Mouse (Mus musculus): ENCODE results near the gene Dlx2. TPM values are rescaled to one million over a fixed set of nuclear protein-coding genes. Genes with fewer than 3 reads are reported as not detected.

Gene Dlx2
- polyA plus RNA-seq, 1 experiment: not detected

DNA sequence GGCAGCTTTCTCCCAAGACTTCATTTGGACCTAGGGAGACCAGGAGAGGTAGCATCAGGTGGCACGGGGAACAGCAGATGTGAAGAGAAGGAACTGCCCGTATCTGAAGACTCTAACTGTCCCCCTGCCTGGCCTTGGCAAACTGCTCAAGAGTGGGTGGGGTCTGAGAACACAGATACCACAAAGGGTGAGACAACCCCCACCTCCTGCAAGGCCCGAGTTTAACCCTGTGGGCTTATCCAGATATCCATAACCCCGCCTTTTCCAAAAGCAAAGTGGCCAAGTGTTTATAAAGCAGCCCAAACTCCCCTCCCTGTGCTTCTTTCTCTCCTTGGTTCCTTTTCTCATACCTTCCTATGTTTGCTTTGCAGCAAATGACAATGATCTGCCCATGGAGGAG, 23.1 kb downstream of the Dlx2 start:
- Histone ChIP-seq H3K36me3 (ENCODE audit: control insufficient read depth, insufficient read depth, low read length, poor library complexity, severe bottlenecking) (no peaks in the 10 kb centered on the region), H3K9me3 (replicated peaks; ENCODE audit: control insufficient read depth, insufficient read depth, low read length, poor library complexity, severe bottlenecking) (no peaks in the 10 kb centered on the region), H3K27me3 (ENCODE audit: control insufficient read depth, insufficient read depth, low read length, poor library complexity, severe bottlenecking) (peaks cover 7% of the 10 kb centered on the region), H3K9ac (ENCODE audit: low read depth, poor library complexity, severe bottlenecking) (no peak overlapping the region), H3K4me1 (ENCODE audit: control insufficient read depth, insufficient read depth, low read length) (no peaks in the 10 kb centered on the region), H3K4me3 (ENCODE audit: low read depth, low read length) (no peak overlapping the region), H3K27ac (ENCODE audit: insufficient read depth, low read length) (no peak overlapping the region)
- TF ChIP-seq CTCF (IDR thresholded peaks at IDR 0.05; ENCODE audit: low read depth, low read length) (no peak), EP300 (IDR thresholded peaks at IDR 0.05; ENCODE audit: insufficient read depth, low read depth, low read length) (no peak), POLR2A (IDR thresholded peaks at IDR 0.05; ENCODE audit: insufficient read depth, low read length) (no peak)

DNA sequence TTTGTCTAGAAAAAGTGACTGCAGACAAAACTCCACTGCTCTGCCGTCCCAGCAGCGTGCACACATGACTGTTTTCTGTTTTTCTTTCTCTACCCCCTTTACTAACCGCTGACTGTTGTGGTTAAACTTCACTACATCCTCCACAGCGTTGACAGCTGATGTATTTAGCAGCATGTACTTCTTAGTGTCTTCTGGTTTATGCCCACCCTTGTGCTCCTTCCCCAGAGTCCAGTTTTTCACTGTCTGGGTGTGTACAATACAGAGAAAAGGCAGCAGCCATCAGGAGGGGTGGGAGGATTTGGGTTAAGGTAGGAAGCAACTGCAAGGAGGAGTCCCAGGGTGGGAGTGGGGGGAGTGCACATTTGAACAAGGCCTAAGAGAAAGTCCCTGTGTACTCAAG, 23.7 kb downstream of the Dlx2 start:
- TF ChIP-seq POLR2A (IDR thresholded peaks at IDR 0.05; ENCODE audit: insufficient read depth, low read length) (no peak), CTCF (IDR thresholded peaks at IDR 0.05; ENCODE audit: low read depth, low read length) (no peak), EP300 (IDR thresholded peaks at IDR 0.05; ENCODE audit: insufficient read depth, low read depth, low read length) (no peak)
- no peak overlapping the region for H3K4me3 ChIP-seq (ENCODE audit: low read depth, low read length)
- no peak overlapping the region for H3K27ac ChIP-seq (ENCODE audit: insufficient read depth, low read length)
- peaks cover 2% of the 10 kb centered on the region for H3K27me3 ChIP-seq (ENCODE audit: control insufficient read depth, insufficient read depth, low read length, poor library complexity, severe bottlenecking)
- H3K9ac ChIP-seq (ENCODE audit: low read depth, poor library complexity, severe bottlenecking): no peak overlapping the region
- H3K36me3 ChIP-seq (ENCODE audit: control insufficient read depth, insufficient read depth, low read length, poor library complexity, severe bottlenecking): no peaks in the 10 kb centered on the region
- H3K4me1 ChIP-seq (ENCODE audit: control insufficient read depth, insufficient read depth, low read length): no peaks in the 10 kb centered on the region
- no peaks in the 10 kb centered on the region for H3K9me3 ChIP-seq (replicated peaks; ENCODE audit: control insufficient read depth, insufficient read depth, low read length, poor library complexity, severe bottlenecking)

DNA sequence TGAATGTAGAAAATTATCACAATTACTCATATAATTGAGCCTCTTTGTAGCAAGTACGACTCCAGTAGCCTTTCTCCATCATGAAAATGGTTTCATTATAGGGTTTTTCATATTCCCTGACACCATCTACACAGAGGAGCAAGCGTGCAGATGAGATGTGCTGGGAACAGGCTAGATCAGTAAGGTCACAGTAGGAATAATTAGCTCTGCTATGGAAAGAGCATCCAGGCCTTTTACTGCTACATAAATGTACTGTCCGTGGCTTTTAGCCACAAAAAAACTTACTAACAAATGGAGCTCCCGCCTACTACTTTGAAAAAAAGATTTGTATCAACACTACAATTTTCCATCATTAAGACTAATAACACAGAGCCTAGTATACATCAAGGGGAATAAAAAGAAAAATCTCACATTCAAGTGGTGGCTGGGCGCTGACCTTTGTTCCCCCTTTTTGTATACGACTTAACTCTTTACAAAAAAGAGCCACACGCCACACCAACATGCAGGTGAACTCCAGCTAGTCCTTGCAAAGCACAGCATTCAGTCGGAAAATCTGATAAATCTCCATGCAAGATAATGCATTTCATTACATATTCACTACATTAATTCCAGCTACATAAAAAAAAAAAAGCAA, 29.0 kb downstream of the Dlx2 start:
- H3K36me3 ChIP-seq (ENCODE audit: control insufficient read depth, insufficient read depth, low read length, poor library complexity, severe bottlenecking): no peaks in the 10 kb centered on the region
- no peaks in the 10 kb centered on the region for H3K27me3 ChIP-seq (ENCODE audit: control insufficient read depth, insufficient read depth, low read length, poor library complexity, severe bottlenecking)
- H3K9ac ChIP-seq (ENCODE audit: low read depth, poor library complexity, severe bottlenecking): no peak overlapping the region
- H3K4me1 ChIP-seq (ENCODE audit: control insufficient read depth, insufficient read depth, low read length): no peaks in the 10 kb centered on the region
- no peaks in the 10 kb centered on the region for H3K9me3 ChIP-seq (replicated peaks; ENCODE audit: control insufficient read depth, insufficient read depth, low read length, poor library complexity, severe bottlenecking)
- H3K4me3 ChIP-seq (ENCODE audit: low read depth, low read length): no peak overlapping the region
- TF ChIP-seq POLR2A (IDR thresholded peaks at IDR 0.05; ENCODE audit: insufficient read depth, low read length) (no peak), EP300 (IDR thresholded peaks at IDR 0.05; ENCODE audit: insufficient read depth, low read depth, low read length) (no peak), CTCF (IDR thresholded peaks at IDR 0.05; ENCODE audit: low read depth, low read length) (no peak)
- no peak overlapping the region for H3K27ac ChIP-seq (ENCODE audit: insufficient read depth, low read length)

DNA sequence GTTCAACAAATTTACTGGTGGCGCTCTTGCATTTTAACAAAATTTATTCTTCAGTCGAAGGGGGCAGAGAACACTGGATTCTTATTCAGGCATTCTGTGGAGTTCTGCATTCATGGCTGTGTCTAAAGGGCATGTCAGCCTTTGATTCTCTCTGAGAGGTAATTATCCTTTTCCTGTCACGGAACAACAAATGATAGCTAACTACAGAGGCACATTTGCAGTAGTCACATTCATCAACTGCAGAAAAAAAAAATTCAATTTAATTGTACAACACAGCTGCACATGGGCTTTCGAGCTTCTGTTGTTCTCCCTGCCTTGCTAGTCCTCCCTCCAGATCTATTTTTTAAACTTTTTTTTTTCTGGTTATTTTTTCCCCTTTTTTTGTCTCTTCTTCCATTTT, 29.6 kb downstream of the Dlx2 start:
- no peaks in the 10 kb centered on the region for H3K27me3 ChIP-seq (ENCODE audit: control insufficient read depth, insufficient read depth, low read length, poor library complexity, severe bottlenecking)
- H3K9ac ChIP-seq (ENCODE audit: low read depth, poor library complexity, severe bottlenecking): no peak overlapping the region
- no peaks in the 10 kb centered on the region for H3K36me3 ChIP-seq (ENCODE audit: control insufficient read depth, insufficient read depth, low read length, poor library complexity, severe bottlenecking)
- no peak overlapping the region for H3K4me3 ChIP-seq (ENCODE audit: low read depth, low read length)
- TF ChIP-seq EP300 (IDR thresholded peaks at IDR 0.05; ENCODE audit: insufficient read depth, low read depth, low read length) (no peak), POLR2A (IDR thresholded peaks at IDR 0.05; ENCODE audit: insufficient read depth, low read length) (no peak), CTCF (IDR thresholded peaks at IDR 0.05; ENCODE audit: low read depth, low read length) (no peak)
- H3K4me1 ChIP-seq (ENCODE audit: control insufficient read depth, insufficient read depth, low read length): no peaks in the 10 kb centered on the region
- no peak overlapping the region for H3K27ac ChIP-seq (ENCODE audit: insufficient read depth, low read length)
- no peaks in the 10 kb centered on the region for H3K9me3 ChIP-seq (replicated peaks; ENCODE audit: control insufficient read depth, insufficient read depth, low read length, poor library complexity, severe bottlenecking)

DNA sequence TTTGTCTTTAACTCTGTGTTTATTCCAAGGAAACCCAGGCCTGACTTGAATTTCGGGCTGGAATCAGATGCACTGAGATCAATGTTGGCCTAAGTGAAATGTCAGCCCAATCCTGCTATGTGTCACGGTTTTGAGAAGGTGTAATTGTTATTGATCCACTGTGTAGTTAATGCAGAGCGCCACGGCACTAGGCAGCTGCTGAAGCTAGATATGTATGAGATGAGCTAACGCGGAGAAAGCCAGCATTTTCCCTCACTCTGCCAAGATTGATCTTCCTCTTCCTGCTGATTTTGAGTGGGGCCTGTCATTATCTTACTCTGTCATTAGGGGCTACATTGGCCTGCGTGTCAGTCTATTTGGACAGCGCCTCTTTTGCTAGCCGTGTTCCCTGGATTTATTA, 34.2 kb downstream of the Dlx2 start:
- Histone ChIP-seq H3K9ac (ENCODE audit: low read depth, poor library complexity, severe bottlenecking) (no peak overlapping the region), H3K4me3 (ENCODE audit: low read depth, low read length) (no peak overlapping the region), H3K27me3 (ENCODE audit: control insufficient read depth, insufficient read depth, low read length, poor library complexity, severe bottlenecking) (no peaks in the 10 kb centered on the region), H3K36me3 (ENCODE audit: control insufficient read depth, insufficient read depth, low read length, poor library complexity, severe bottlenecking) (no peaks in the 10 kb centered on the region), H3K4me1 (ENCODE audit: control insufficient read depth, insufficient read depth, low read length) (no peaks in the 10 kb centered on the region), H3K9me3 (replicated peaks; ENCODE audit: control insufficient read depth, insufficient read depth, low read length, poor library complexity, severe bottlenecking) (no peaks in the 10 kb centered on the region), H3K27ac (ENCODE audit: insufficient read depth, low read length) (no peak overlapping the region)
- TF ChIP-seq EP300 (IDR thresholded peaks at IDR 0.05; ENCODE audit: insufficient read depth, low read depth, low read length) (no peak), CTCF (IDR thresholded peaks at IDR 0.05; ENCODE audit: low read depth, low read length) (no peak), POLR2A (IDR thresholded peaks at IDR 0.05; ENCODE audit: insufficient read depth, low read length) (no peak)

DNA sequence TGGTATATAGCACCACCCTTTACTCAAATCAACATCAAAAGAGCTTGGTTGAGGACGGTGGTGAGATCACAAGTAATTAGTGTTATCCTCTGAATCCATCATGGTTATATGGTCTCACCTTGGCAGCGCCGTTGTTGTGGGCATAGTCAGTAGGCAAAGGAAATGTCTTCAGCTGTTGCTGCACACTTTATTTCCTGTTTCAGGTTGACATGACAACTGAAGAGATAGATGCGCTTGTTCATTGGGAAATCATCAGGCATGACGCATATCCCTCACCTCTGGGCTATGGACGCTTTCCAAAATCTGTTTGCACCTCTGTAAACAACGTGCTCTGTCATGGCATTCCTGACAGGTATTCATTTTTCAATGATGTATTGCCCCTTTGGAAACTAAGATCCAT, 35.3 kb downstream of the Dlx2 start:
- no peaks in the 10 kb centered on the region for H3K4me1 ChIP-seq (ENCODE audit: control insufficient read depth, insufficient read depth, low read length)
- H3K4me3 ChIP-seq (ENCODE audit: low read depth, low read length): no peak overlapping the region
- no peak overlapping the region for H3K9ac ChIP-seq (ENCODE audit: low read depth, poor library complexity, severe bottlenecking)
- H3K27me3 ChIP-seq (ENCODE audit: control insufficient read depth, insufficient read depth, low read length, poor library complexity, severe bottlenecking): no peaks in the 10 kb centered on the region
- H3K9me3 ChIP-seq (replicated peaks; ENCODE audit: control insufficient read depth, insufficient read depth, low read length, poor library complexity, severe bottlenecking): no peaks in the 10 kb centered on the region
- H3K27ac ChIP-seq (ENCODE audit: insufficient read depth, low read length): no peak overlapping the region
- no peaks in the 10 kb centered on the region for H3K36me3 ChIP-seq (ENCODE audit: control insufficient read depth, insufficient read depth, low read length, poor library complexity, severe bottlenecking)
- TF ChIP-seq POLR2A (IDR thresholded peaks at IDR 0.05; ENCODE audit: insufficient read depth, low read length) (no peak), EP300 (IDR thresholded peaks at IDR 0.05; ENCODE audit: insufficient read depth, low read depth, low read length) (no peak), CTCF (IDR thresholded peaks at IDR 0.05; ENCODE audit: low read depth, low read length) (no peak)
